8 mouse cellular contexts compared by ENCODE assay signal in genomic region chr11:42939271-42939670, GRCm38 (mm10).
A peak's percentile ranks its signal among the peaks of the same experiment; 100 is the strongest.
DNase-seq lines count a peak whose midpoint lies in the region; ATAC-seq lines count a peak whose summit lies in the region.
"Not testable (repeated sequence)": the region's sequence is repeated elsewhere in the genome, so short reads cannot be mapped to it uniquely, and the experiment has no call there.

No protein-coding gene starts in this region.

- not testable (repeated sequence) for H3K4me3 ChIP-seq in embryonic facial prominence, embryonic 11.5 days (ENCODE audit: low read depth, low read length); intestine, embryonic 14.5 days (ENCODE audit: low read depth, low read length); kidney, embryonic 14.5 days (ENCODE audit: low read length); lung, embryonic 16.5 days (ENCODE audit: low read length)

- H3K9me3 ChIP-seq in embryonic facial prominence, embryonic 11.5 days (replicated peaks; ENCODE audit: control insufficient read depth, low read length); intestine, embryonic 14.5 days (ENCODE audit: control insufficient read depth, low read length); kidney, embryonic 14.5 days (ENCODE audit: control insufficient read depth, low read length); lung, embryonic 16.5 days (ENCODE audit: control insufficient read depth, low read length): not testable (repeated sequence)

- not testable (repeated sequence) for H3K9ac ChIP-seq in embryonic facial prominence, embryonic 11.5 days (replicated peaks; ENCODE audit: low read length); intestine, embryonic 14.5 days (ENCODE audit: low read length); kidney, embryonic 14.5 days (ENCODE audit: low read depth, low read length); lung, embryonic 16.5 days (ENCODE audit: low read length)

- not testable (repeated sequence) for H3K4me1 ChIP-seq in embryonic facial prominence, embryonic 11.5 days (ENCODE audit: control insufficient read depth, insufficient read depth, low read length); intestine, embryonic 14.5 days (replicated peaks; ENCODE audit: control insufficient read depth, insufficient read depth, low read length); kidney, embryonic 14.5 days (ENCODE audit: control insufficient read depth, insufficient read depth, low read length); lung, embryonic 16.5 days (replicated peaks; ENCODE audit: control insufficient read depth, insufficient read depth, low read length)

- not testable (repeated sequence) for H3K27me3 ChIP-seq in embryonic facial prominence, embryonic 11.5 days (ENCODE audit: control insufficient read depth, insufficient read depth, low read length); intestine, embryonic 14.5 days (replicated peaks; ENCODE audit: control insufficient read depth, insufficient read depth, low read length); kidney, embryonic 14.5 days (ENCODE audit: control insufficient read depth, insufficient read depth, low read length); lung, embryonic 16.5 days (ENCODE audit: control insufficient read depth, insufficient read depth, low read depth, low read length)

- H3K36me3 ChIP-seq in embryonic facial prominence, embryonic 11.5 days (replicated peaks; ENCODE audit: control insufficient read depth, insufficient read depth, low read depth, low read length); intestine, embryonic 14.5 days (ENCODE audit: control insufficient read depth, insufficient read depth, low read length); kidney, embryonic 14.5 days (ENCODE audit: control insufficient read depth, insufficient read depth, low read length); lung, embryonic 16.5 days (ENCODE audit: control insufficient read depth, insufficient read depth, low read length): not testable (repeated sequence)

- not testable (repeated sequence) for H3K27ac ChIP-seq in embryonic facial prominence, embryonic 11.5 days (replicated peaks; ENCODE audit: low read depth, low read length); intestine, embryonic 14.5 days (ENCODE audit: low read depth)
- H3K27ac ChIP-seq in kidney, embryonic 14.5 days (ENCODE audit: low read depth, low read length) = peak overlapping the region; percentile 37; the same call in 1 of the 2 replicates
- peak overlapping the region; percentile 46; the same call in 1 of the 2 replicates for H3K27ac ChIP-seq in lung, embryonic 16.5 days (ENCODE audit: low read length)

- 0 out of 2 replicates have a peak, but pooled peaks have one; percentile 59 for ATAC-seq in embryonic facial prominence, embryonic 11.5 days (replicated peaks; ENCODE audit: insufficient number of reproducible peaks, low FRiP score, low TSS enrichment, low read depth)
- peak; percentile 90 for ATAC-seq in intestine, embryonic 14.5 days (replicated peaks; ENCODE audit: low FRiP score, low TSS enrichment, low read depth)
- peak; percentile 85; the same call in 1 of the 2 replicates for ATAC-seq in kidney, embryonic 14.5 days (ENCODE audit: low FRiP score, low TSS enrichment)
- ATAC-seq in lung, embryonic 16.5 days (ENCODE audit: low read depth) = peak; percentile 97

- not testable (repeated sequence) for H3K4me2 ChIP-seq in embryonic facial prominence, embryonic 11.5 days (ENCODE audit: low read depth, low read length); intestine, embryonic 14.5 days (ENCODE audit: low read length); kidney, embryonic 14.5 days (replicated peaks; ENCODE audit: low read depth, low read length); lung, embryonic 16.5 days (ENCODE audit: low read depth, low read length)

- 83% methylated on average over 4 of the region's 4 CpGs for WGBS in embryonic facial prominence, embryonic 11.5 days
- WGBS in intestine, embryonic 14.5 days = 58% methylated on average over 4 of the region's 4 CpGs
- WGBS in kidney, embryonic 14.5 days = 70% methylated on average over 4 of the region's 4 CpGs
- 20% methylated on average over 4 of the region's 4 CpGs for WGBS in large intestine, adult 2 months
- 45% methylated on average over 4 of the region's 4 CpGs for WGBS in lung, embryonic 16.5 days

- DNase-seq in NIH3T3 (ENCODE audit: low read depth) = peak; percentile 2
- peak; percentile 19 for DNase-seq in embryonic facial prominence, embryonic 11.5 days (ENCODE audit: low spot score)
- DNase-seq in intestine, embryonic 14.5 days (ENCODE audit: low spot score) = peak; percentile 69
- peak; percentile 95 for DNase-seq in large intestine, adult 2 months (ENCODE audit: low read depth, low spot score)
- peak; percentile 38 for DNase-seq in ovary, postnatal 14 days (ENCODE audit: low spot score)
- DNase-seq in urinary bladder, postnatal 10 days (ENCODE audit: low spot score) = peak; percentile 11

Comparison
In these comparisons a context has a peak if more than half of its experiments do, and no peak if none do; other contexts are left out.
1. DNase-seq: peak in every context shown above with its lines; median percentile 95 in large intestine, adult 2 months; 69 in intestine, embryonic 14.5 days; 38 in ovary, postnatal 14 days; 19 in embryonic facial prominence, embryonic 11.5 days; 11 in urinary bladder, postnatal 10 days; 2 in NIH3T3.